Mouse (Mus musculus) midbrain, embryonic 13.5 days (tissue): Measurements from ENCODE around the gene Tfeb. TPM values are rescaled to one million over a fixed set of nuclear protein-coding genes. Genes with fewer than 3 reads are reported as not detected.
A peak's percentile ranks its signal among the peaks of the same experiment; 100 is the strongest.

Experiments
- ATAC-seq: fragments of 200-750 bp; cut with Nextera tagmentation; 2 replicates; pipeline ENCODE4 v1.8.0; 2017; ENCODE audit warnings: mild to moderate bottlenecking, moderate TSS enrichment, moderate library complexity
- H3K27ac ChIP-seq: fragments of 300-500 bp; sonication (generic); 2 replicates; pipeline ENCODE4 v1.5.1; 2015; ENCODE audit warnings: inconsistent platforms, mild to moderate bottlenecking, moderate library complexity
- H3K27me3 ChIP-seq: fragments of 300-500 bp; sonication (generic); 2 replicates; pipeline ENCODE4 v1.6.1; 2015; ENCODE audit warnings: mild to moderate bottlenecking, inconsistent platforms
- H3K36me3 ChIP-seq: fragments of 300-500 bp; sonication (generic); 2 replicates; pipeline ENCODE4 v1.6.1; 2015; ENCODE audit warnings: mild to moderate bottlenecking, inconsistent platforms
- H3K4me1 ChIP-seq: fragments of 300-500 bp; sonication (generic); replicated peaks from 2 replicates; pipeline ENCODE4 v1.6.1; 2015; ENCODE audit warnings: inconsistent platforms
- H3K4me2 ChIP-seq: fragments of 300-500 bp; sonication (generic); replicated peaks from 2 replicates; pipeline ENCODE4 v1.6.1; 2015; ENCODE audit warnings: moderate library complexity, mild to moderate bottlenecking, inconsistent platforms
- H3K4me3 ChIP-seq: fragments of 300-500 bp; sonication (generic); replicated peaks from 2 replicates; pipeline ENCODE4 v1.5.1; 2015; ENCODE audit warnings: mild to moderate bottlenecking, inconsistent platforms
- H3K9ac ChIP-seq: fragments of 300-500 bp; sonication (generic); replicated peaks from 2 replicates; pipeline ENCODE4 v1.6.1; 2015; ENCODE audit warnings: mild to moderate bottlenecking, inconsistent platforms
- H3K9me3 ChIP-seq: fragments of 300-500 bp; sonication (generic); 2 replicates; pipeline ENCODE4 v1.6.1; 2016; ENCODE audit warnings: mild to moderate bottlenecking, inconsistent platforms
- WGBS: fragments of 180-500 bp; shearing (Covaris S2); methylation state at CpG from one replicate; pipeline ENCODE4 v1.1.7; 2015; 5-methylcytosine and 5-hydroxymethylcytosine counted together
- polyA plus RNA-seq: library from polyadenylated mRNA; unstranded; fragments of >200 nt; fragmentation: Nextera tagmentation; extraction: Ambion mirVana; gene quantifications from 2 replicates; pipeline ENCODE4 v1.2.1, GENCODE M21; 2015

The Tfeb gene
- polyA plus RNA-seq, result 1.8 and 2.0 TPM in 2 replicates

- no peaks in the 10 kb centered on the region for H3K36me3 ChIP-seq
- peak within 1 kb of the TSS; percentile 78 for H3K4me2 ChIP-seq
- peak within 1 kb of the TSS; percentile 51 for H3K9ac ChIP-seq
- H3K9me3 ChIP-seq, result no peaks in the 10 kb centered on the region
- peaks cover 29% of the 10 kb centered on the region for H3K4me1 ChIP-seq
- no peak within 1 kb of the TSS for H3K27ac ChIP-seq
- peak within 1 kb of the TSS; percentile 48 for H3K4me3 ChIP-seq
- H3K27me3 ChIP-seq, result peaks cover 35% of the 10 kb centered on the region
- ATAC-seq, result peak; percentile 85
- under 1% methylated on average over 41 of the region's 47 CpGs for WGBS
Measured at GRCm38 (mm10) chr17:47736856-47737255, at the start of gene Tfeb. TSS of gene Tfeb (plus strand) at chr17:47737030.

- H3K27ac ChIP-seq, result peak overlapping the region; percentile 90
- peak; percentile 91 for ATAC-seq
- peak overlapping the region; percentile 87 for H3K9ac ChIP-seq
- H3K4me3 ChIP-seq, result peak overlapping the region; percentile 84
- WGBS, result under 1% methylated on average over 70 of the region's 70 CpGs
- H3K4me1 ChIP-seq, result peaks cover 22% of the 10 kb centered on the region
- H3K27me3 ChIP-seq, result 0 out of 2 replicates have a peak, but pooled peaks cover 1% of the 10 kb centered on the region
- peaks cover 27% of the 10 kb centered on the region for H3K36me3 ChIP-seq
- no peaks in the 10 kb centered on the region for H3K9me3 ChIP-seq
- peak overlapping the region; percentile 95 for H3K4me2 ChIP-seq
Measured at GRCm38 (mm10) chr17:47687409-47688343, 49.2 kb upstream of the Tfeb start.

DNA sequence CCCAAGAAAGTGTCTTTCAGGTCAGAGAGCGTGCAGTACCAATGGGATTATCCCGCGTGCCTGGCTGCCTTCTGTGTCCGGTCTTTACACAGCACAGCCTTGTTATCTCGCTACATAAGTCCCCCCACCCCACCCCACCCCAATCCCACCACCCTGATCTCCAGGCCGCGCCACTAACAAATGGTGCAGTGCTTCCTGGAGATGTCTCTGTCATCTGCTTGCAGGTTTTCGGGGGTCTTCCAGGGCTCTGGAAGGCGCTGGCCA is 48.6 kb upstream of the Tfeb start, which contains the start of gene Tomm6:
Tomm6 (minus strand) TSS at position 43 of the 264 bp plus-strand sequence.
- no peaks in the 10 kb centered on the region for H3K9me3 ChIP-seq
- peak within 1 kb of the TSS; percentile 84 for H3K4me3 ChIP-seq
- peaks cover 21% of the 10 kb centered on the region for H3K36me3 ChIP-seq
- peaks cover 22% of the 10 kb centered on the region for H3K4me1 ChIP-seq
- H3K27me3 ChIP-seq, result 0 out of 2 replicates have a peak, but pooled peaks cover 5% of the 10 kb centered on the region
- H3K27ac ChIP-seq, result peak within 1 kb of the TSS; percentile 90
- WGBS, result 3% methylated on average over 9 of the region's 9 CpGs
- no peak for ATAC-seq
- H3K4me2 ChIP-seq, result peak within 1 kb of the TSS; percentile 95
- H3K9ac ChIP-seq, result peak within 1 kb of the TSS; percentile 87

DNA sequence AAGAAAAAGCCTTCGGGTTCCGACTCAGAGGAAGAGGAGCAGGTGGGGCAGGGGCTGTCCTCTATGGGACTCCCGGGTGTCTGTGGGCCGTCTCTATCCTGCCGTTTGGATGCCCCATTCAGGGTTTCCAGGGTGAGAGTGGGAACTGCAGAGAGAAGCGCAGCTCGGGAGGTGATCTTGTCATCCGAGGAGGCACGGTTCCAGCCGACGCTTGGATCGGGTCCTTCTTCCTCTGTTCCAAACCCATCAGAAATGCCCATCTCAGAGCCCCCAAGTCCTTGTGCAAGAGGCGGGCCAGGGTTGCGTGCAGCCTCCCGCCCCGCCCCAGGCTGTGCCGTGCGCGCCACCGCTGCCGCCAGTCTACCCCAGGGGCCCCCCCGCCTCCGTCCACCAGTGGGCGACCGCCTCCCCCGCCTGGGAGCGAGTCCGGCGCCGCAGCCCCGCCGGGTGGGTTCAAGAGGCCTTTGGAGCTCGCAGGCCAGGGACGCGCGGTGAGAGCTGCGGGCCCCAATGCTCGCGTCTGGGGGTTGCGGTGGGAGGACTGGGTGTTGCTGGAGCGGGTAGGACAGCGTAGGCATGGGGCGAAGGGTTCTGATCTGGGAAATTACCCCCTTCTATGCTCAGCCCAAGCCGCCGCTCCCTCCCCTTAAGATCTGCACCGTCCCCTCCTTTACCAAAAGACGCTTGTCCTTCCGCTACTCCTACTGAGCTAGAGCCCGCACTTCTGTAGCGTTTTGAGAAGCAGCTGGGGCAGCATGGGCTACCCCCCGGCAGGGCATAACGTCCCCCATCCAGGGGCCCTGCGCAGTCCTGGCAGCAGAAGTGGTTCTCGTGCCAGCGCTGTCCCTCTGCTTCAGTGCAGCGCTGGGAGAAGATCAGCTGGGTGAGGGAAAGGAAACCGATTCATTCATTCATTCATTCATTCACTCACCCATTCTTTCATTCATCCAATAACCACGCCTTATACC is 47.9 kb upstream of the Tfeb start, which contains the start of gene Frs3:
Frs3 (plus strand) TSS at position 423 of the 968 bp plus-strand sequence.
- Histone ChIP-seq H3K9me3 (no peaks in the 10 kb centered on the region), H3K4me2 (peak within 1 kb of the TSS; percentile 95), H3K27me3 (peaks cover 8% of the 10 kb centered on the region), H3K4me3 (peak within 1 kb of the TSS; percentile 84), H3K4me1 (peaks cover 25% of the 10 kb centered on the region), H3K36me3 (peaks cover 15% of the 10 kb centered on the region; the same call in 1 of the 2 replicates), H3K27ac (peak within 1 kb of the TSS; percentile 90), H3K9ac (peak within 1 kb of the TSS; percentile 87)
- WGBS, result under 1% methylated on average over 51 of the region's 58 CpGs
- ATAC-seq, result peak; percentile 65

DNA sequence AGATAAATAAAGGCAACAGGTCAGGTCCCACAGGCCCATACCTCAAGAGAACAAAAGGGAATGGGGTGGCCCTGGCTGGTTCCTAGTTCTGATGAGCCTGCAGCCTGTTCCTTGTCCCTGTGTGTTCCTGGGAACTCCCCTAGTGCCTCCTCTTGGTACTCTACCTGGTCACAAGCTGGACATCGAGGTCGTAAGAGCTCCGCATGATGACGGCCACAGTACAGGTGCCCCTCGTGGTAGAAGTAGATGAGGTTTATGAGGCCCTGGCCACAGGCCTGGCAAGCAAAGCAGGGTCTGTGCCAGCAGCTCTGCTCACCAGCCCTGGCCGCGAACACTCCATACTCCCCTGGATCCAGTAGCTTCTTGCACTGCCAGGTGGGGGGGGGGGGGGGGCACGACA is 46.9 kb upstream of the Tfeb start:
- Histone ChIP-seq H3K4me2 (peak overlapping the region; percentile 95), H3K36me3 (peaks cover 5% of the 10 kb centered on the region; the same call in 1 of the 2 replicates), H3K9ac (0 out of 2 replicates have a peak overlapping the region, but pooled peaks have one; percentile 11), H3K4me3 (peak overlapping the region; percentile 84), H3K27ac (no peak overlapping the region), H3K9me3 (no peaks in the 10 kb centered on the region), H3K4me1 (peaks cover 30% of the 10 kb centered on the region), H3K27me3 (peaks cover 8% of the 10 kb centered on the region)
- WGBS, result 86% methylated on average over 6 of the region's 8 CpGs
- no peak for ATAC-seq

DNA sequence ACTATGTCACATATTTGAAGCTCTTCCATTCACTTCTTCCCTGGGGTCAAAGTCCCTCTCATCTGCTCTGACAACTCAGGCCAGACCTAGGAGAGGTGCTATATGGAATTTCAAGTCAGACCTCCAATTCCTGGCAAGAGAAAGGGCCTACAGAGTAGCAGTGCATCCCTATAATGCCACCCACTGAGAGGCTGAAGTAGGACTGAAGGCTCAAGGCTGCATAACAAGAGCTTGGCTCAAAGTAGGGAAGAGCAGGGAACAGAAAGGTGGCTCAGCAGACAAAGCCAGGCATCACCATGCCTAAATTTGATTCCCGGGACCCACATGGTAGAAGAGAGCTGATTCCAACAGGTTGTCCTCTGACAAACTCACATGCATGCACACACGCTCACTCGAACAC is 45.2 kb upstream of the Tfeb start:
- H3K9ac ChIP-seq, result no peak overlapping the region
- ATAC-seq, result no peak
- peaks cover 35% of the 10 kb centered on the region for H3K4me1 ChIP-seq
- no peaks in the 10 kb centered on the region for H3K36me3 ChIP-seq
- WGBS, result 88% methylated on average over 3 of the region's 3 CpGs
- no peak overlapping the region for H3K4me2 ChIP-seq
- H3K27ac ChIP-seq, result no peak overlapping the region
- H3K9me3 ChIP-seq, result no peaks in the 10 kb centered on the region
- peaks cover 8% of the 10 kb centered on the region for H3K27me3 ChIP-seq
- no peak overlapping the region for H3K4me3 ChIP-seq

DNA sequence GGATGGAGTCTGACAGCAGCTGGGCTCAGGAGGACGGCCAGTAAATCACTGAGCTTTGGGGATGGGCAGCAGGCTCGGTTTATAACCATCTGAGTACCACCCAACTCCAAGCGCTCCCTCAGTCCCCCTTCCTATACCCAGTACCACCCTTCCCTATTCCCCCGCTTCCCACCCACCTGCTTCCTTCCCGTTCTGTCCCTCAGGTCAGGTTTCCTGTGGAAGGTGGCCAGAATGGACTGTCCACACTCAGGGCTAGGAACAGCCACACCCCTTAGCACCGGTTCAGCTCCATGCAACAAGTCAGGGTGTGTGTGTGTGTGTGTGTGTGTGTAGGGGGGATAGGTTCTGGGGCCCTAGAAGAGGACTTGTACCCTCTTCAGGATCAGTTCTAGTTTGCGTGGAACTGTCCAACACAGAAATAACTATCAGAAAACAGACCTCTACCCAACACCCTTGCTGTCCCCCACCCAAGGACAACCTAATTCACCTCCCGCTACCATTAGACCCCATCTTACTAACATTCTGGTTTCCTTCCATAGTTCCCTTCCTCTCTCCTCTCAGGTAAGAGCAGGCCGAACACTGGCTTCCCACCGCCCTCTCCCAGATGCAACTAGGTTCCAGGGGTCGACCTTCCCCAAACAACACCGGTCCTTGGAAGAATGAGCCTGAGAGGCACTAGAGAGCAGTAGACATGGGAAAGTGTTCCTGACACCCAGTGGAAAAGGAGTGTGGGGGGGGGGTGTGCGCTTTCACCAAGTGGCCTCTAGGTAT is 43.0 kb upstream of the Tfeb start:
- Histone ChIP-seq H3K36me3 (no peaks in the 10 kb centered on the region), H3K4me3 (peak overlapping the region; percentile 74), H3K9me3 (no peaks in the 10 kb centered on the region), H3K9ac (peak overlapping the region; percentile 89), H3K27ac (peak overlapping the region; percentile 67), H3K4me1 (peaks cover 27% of the 10 kb centered on the region), H3K27me3 (peaks cover 8% of the 10 kb centered on the region), H3K4me2 (peak overlapping the region; percentile 64)
- 31% methylated on average over 13 of the region's 13 CpGs for WGBS
- no peak; the same call in 1 of the 2 replicates for ATAC-seq

- no peaks in the 10 kb centered on the region for H3K9me3 ChIP-seq
- H3K4me3 ChIP-seq, result peak within 1 kb of the TSS; percentile 74
- peaks cover 8% of the 10 kb centered on the region for H3K27me3 ChIP-seq
- H3K4me2 ChIP-seq, result peak within 1 kb of the TSS; percentile 64
- peaks cover 1% of the 10 kb centered on the region; the same call in 1 of the 2 replicates for H3K36me3 ChIP-seq
- H3K4me1 ChIP-seq, result peaks cover 24% of the 10 kb centered on the region
- WGBS, result 4% methylated on average over 3 of the region's 3 CpGs
- H3K9ac ChIP-seq, result peak within 1 kb of the TSS; percentile 89
- no peak for ATAC-seq
- H3K27ac ChIP-seq, result peak within 1 kb of the TSS; percentile 67
Measured at GRCm38 (mm10) chr17:47694442-47694502, 42.6 kb upstream of the Tfeb start, which contains the start of gene Gm21981. TSS of gene Gm21981 (minus strand) at chr17:47694455.

DNA sequence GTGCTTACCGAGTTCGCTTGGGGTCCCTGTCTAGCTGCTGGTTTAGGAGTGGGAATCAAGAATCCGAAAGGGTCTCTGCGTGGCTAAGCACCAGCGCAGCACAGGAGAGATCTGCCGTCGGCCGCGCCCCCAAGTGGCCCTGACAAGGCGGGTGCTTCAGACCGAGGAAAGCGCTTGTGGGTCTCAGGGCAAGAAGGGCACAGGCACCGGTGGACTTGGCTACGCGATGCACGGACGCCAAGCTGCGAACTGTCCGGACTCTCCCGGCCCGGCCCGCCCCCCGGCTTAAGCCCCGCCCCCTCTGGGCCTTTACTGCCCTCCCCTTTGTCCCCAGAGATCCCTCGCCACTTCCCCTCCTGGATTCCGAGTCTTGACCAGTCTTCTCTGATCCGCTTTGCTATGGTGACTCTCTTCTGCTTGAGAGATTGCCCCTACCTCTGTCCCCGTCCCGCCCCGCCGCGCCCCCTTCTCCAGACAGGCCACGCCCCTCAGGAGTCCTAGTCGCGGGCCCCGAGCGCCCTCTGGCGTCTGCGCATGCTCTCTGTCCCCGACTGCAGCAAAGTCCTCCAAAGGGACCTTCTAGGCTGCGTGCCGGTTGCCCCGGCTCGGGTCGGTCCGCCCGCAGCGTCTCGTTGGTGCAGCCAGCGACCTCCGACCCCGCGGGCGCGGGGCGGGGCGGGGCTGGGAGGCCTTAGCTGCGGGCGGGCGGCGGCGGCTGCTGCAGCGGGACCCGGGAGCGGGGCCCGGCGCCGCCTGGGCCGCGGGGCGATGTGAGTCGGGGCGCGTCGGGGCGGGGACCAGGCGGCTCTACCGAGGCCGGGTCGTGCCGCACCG is 42.1 kb upstream of the Tfeb start, which contains the start of gene Prickle4:
Prickle4 (minus strand) TSS at position 234 of the 834 bp plus-strand sequence.
- H3K36me3 ChIP-seq, result peaks cover 6% of the 10 kb centered on the region; the same call in 1 of the 2 replicates
- H3K4me2 ChIP-seq, result peak within 1 kb of the TSS; percentile 64
- peaks cover 19% of the 10 kb centered on the region for H3K4me1 ChIP-seq
- WGBS, result under 1% methylated on average over 78 of the region's 82 CpGs
- peak within 1 kb of the TSS; percentile 89 for H3K9ac ChIP-seq
- peak within 1 kb of the TSS; percentile 74 for H3K4me3 ChIP-seq
- H3K9me3 ChIP-seq, result no peaks in the 10 kb centered on the region
- peak within 1 kb of the TSS; percentile 67 for H3K27ac ChIP-seq
- peak; percentile 96 for ATAC-seq
- H3K27me3 ChIP-seq, result peaks cover 8% of the 10 kb centered on the region

- Histone ChIP-seq H3K4me1 (peaks cover 17% of the 10 kb centered on the region), H3K27me3 (peaks cover 8% of the 10 kb centered on the region), H3K9ac (peak overlapping the region; percentile 89), H3K4me2 (peak overlapping the region; percentile 64), H3K4me3 (peak overlapping the region; percentile 74), H3K36me3 (peaks cover 12% of the 10 kb centered on the region), H3K27ac (peak overlapping the region; percentile 67), H3K9me3 (no peaks in the 10 kb centered on the region)
- no peak for ATAC-seq
- 0% methylated on average over 22 of the region's 23 CpGs for WGBS
Measured at GRCm38 (mm10) chr17:47695337-47695710, 41.5 kb upstream of the Tfeb start.
